36 mouse cellular contexts compared by ENCODE assay signal in genomic region chr12:104453002-104453401, GRCm38 (mm10). TPM values are rescaled to one million over a fixed set of nuclear protein-coding genes. Genes with fewer than 3 reads are reported as not detected.
DNase-seq lines count a peak whose midpoint lies in the region; ATAC-seq and TF ChIP-seq lines count a peak whose summit lies in the region.
"Had no signal": no experiment of that assay in that cellular context is flagged by ENCODE, and none has a peak within 500 bp of the region (broad histone marks: within the 10 kb centered on the region; RNA-seq: fewer than 3 reads in every experiment).

No protein-coding gene starts in this region.

- no peaks in the 10 kb centered on the region for H3K9me3 ChIP-seq in kidney, postnatal 0 days (replicated peaks; ENCODE audit: low read length)
- no peaks in the 10 kb centered on the region for H3K9me3 ChIP-seq in kidney, embryonic 15.5 days (replicated peaks)
- H3K9me3 ChIP-seq in ES-Bruce4 (replicated peaks; ENCODE audit: control insufficient read depth, insufficient read depth, low read length, poor library complexity, severe bottlenecking) (no peaks in the 10 kb centered on the region; the same call in 1 of the 2 replicates), ES-E14 (ENCODE audit: control insufficient read depth, insufficient read depth, low read depth, low read length) (no peaks in the 10 kb centered on the region)
- H3K9me3 ChIP-seq: embryonic facial prominence, embryonic 13.5 days; neural tube, embryonic 12.5 days had no signal

- no peaks in the 10 kb centered on the region for H3K27me3 ChIP-seq in kidney, postnatal 0 days (ENCODE audit: insufficient read depth, low read length)
- 0 out of 2 replicates have a peak, but pooled peaks cover 5% of the 10 kb centered on the region for H3K27me3 ChIP-seq in kidney, embryonic 15.5 days
- no peaks in the 10 kb centered on the region for H3K27me3 ChIP-seq in ES-Bruce4 (ENCODE audit: control insufficient read depth, insufficient read depth, low read length, poor library complexity, severe bottlenecking)
- H3K27me3 ChIP-seq: neural tube, embryonic 12.5 days had no signal

- no peak for DNase-seq in kidney, postnatal 0 days (ENCODE audit: low spot score)
- peak; percentile 71 for DNase-seq in ES-E14 (ENCODE audit: low read depth, low spot score)
- no peak for DNase-seq in spleen, postnatal 14 days (ENCODE audit: low spot score in 2 of 2)
- DNase-seq: adrenal gland, adult 8-10 months; B cell, adult 2 months; cerebellum, adult 11-12 months; cerebellum, adult 9-11 months; gastrocnemius, postnatal 10 days; kidney, adult 8-10 months; kidney, postnatal 14 days; lung, adult 2 months; lung, postnatal 14 days; right cerebral cortex, postnatal 4 days; thymus, postnatal 4 days had no signal

- peak; percentile 11; the same call in 1 of the 2 replicates for TF ChIP-seq EP300 in ES-Bruce4 (IDR thresholded peaks at IDR 0.05; ENCODE audit: insufficient read depth, low read depth, low read length)

- H3K9ac ChIP-seq in kidney, postnatal 0 days (ENCODE audit: low read depth, low read length) = no peak overlapping the region
- H3K9ac ChIP-seq in kidney, embryonic 15.5 days = no peak overlapping the region
- H3K9ac ChIP-seq in ES-Bruce4 (ENCODE audit: low read depth, poor library complexity, severe bottlenecking) = no peak overlapping the region
- no peak overlapping the region for H3K9ac ChIP-seq in ES-E14 (ENCODE audit: insufficient read depth, low read depth, low read length, poor library complexity, severe bottlenecking)
- H3K9ac ChIP-seq: embryonic facial prominence, embryonic 13.5 days; hindbrain, embryonic 14.5 days; liver, embryonic 14.5 days; neural tube, embryonic 12.5 days had no signal

- H3K4me3 ChIP-seq in kidney, postnatal 0 days (replicated peaks; ENCODE audit: low read depth, low read length) = no peak overlapping the region
- no peak overlapping the region for H3K4me3 ChIP-seq in kidney, embryonic 15.5 days (replicated peaks)
- H3K4me3 ChIP-seq in ES-Bruce4 (ENCODE audit: low read depth, low read length) (no peak overlapping the region), ES-E14 (ENCODE audit: insufficient read depth in 1 of 2, low read depth in 1 of 2, low read length in 2 of 2, poor library complexity in 1 of 2, severe bottlenecking in 1 of 2) (no peak overlapping the region)
- H3K4me3 ChIP-seq in cortical plate, adult 2 months (ENCODE audit: insufficient read depth, low read length) = no peak overlapping the region
- H3K4me3 ChIP-seq: embryonic facial prominence, embryonic 13.5 days; erythroblast, embryonic 14.5 days; left cerebral cortex, adult 2 months; myocyte; neural tube, embryonic 12.5 days had no signal

- no peak overlapping the region for H3K27ac ChIP-seq in kidney, postnatal 0 days
- H3K27ac ChIP-seq in kidney, embryonic 15.5 days = no peak overlapping the region
- H3K27ac ChIP-seq in ES-Bruce4 (ENCODE audit: insufficient read depth, low read length) (no peak overlapping the region), ES-E14 (ENCODE audit: insufficient read depth, low read depth, low read length, poor library complexity, severe bottlenecking) (no peak overlapping the region)
- H3K27ac ChIP-seq in cortical plate, adult 2 months (ENCODE audit: insufficient read depth, low read length) = no peak overlapping the region
- H3K27ac ChIP-seq: embryonic facial prominence, embryonic 13.5 days; hindbrain, embryonic 14.5 days; left cerebral cortex, adult 2 months; liver, embryonic 14.5 days; neural tube, embryonic 12.5 days had no signal

- in situ Hi-C loops in ES-E14 (cut with MboI; ENCODE audit: low sequenced_read_pairs in 2 of 2, unreplicated experiment in 2 of 2) = no loop called here

- no peaks in the 10 kb centered on the region for H3K36me3 ChIP-seq in kidney, postnatal 0 days (ENCODE audit: insufficient read depth, low read length)
- H3K36me3 ChIP-seq in kidney, embryonic 15.5 days = no peaks in the 10 kb centered on the region
- H3K36me3 ChIP-seq in ES-Bruce4 (ENCODE audit: control insufficient read depth, insufficient read depth, low read length, poor library complexity, severe bottlenecking) (no peaks in the 10 kb centered on the region), ES-E14 (ENCODE audit: control insufficient read depth, insufficient read depth, low read length, poor library complexity, severe bottlenecking) (no peaks in the 10 kb centered on the region)
- H3K36me3 ChIP-seq: embryonic facial prominence, embryonic 13.5 days; neural tube, embryonic 12.5 days had no signal

- no peak for ATAC-seq in kidney, postnatal 0 days (replicated peaks; ENCODE audit: low FRiP score, low read depth)
- no peak for ATAC-seq in kidney, embryonic 15.5 days (replicated peaks; ENCODE audit: low FRiP score)
- no peak for ATAC-seq in megakaryocyte, adult 5-6 weeks (ENCODE audit: poor library complexity, severe bottlenecking)
- ATAC-seq: forebrain, embryonic 16.5 days had no signal

- no peak overlapping the region for H3K4me2 ChIP-seq in kidney, postnatal 0 days (ENCODE audit: low read length)
- H3K4me2 ChIP-seq in kidney, embryonic 15.5 days = no peak overlapping the region
- H3K4me2 ChIP-seq: embryonic facial prominence, embryonic 13.5 days; heart, embryonic 11.5 days; hindbrain, embryonic 14.5 days; midbrain, embryonic 11.5 days; neural tube, embryonic 12.5 days had no signal

- WGBS in kidney, postnatal 0 days = 78% methylated on average over 1 of the region's 1 CpGs
- WGBS in kidney, embryonic 15.5 days = 65% methylated on average over 1 of the region's 1 CpGs

- no peak for TF ChIP-seq POLR2A in ES-Bruce4 (IDR thresholded peaks at IDR 0.05; ENCODE audit: insufficient read depth, low read length)
- TF ChIP-seq POLR2A in cortical plate, adult 2 months (IDR thresholded peaks at IDR 0.05; ENCODE audit: extremely low read depth, insufficient read depth, low read length) = no peak

- H3K4me1 ChIP-seq in kidney, postnatal 0 days (replicated peaks; ENCODE audit: insufficient read depth, low read length) = no peaks in the 10 kb centered on the region
- H3K4me1 ChIP-seq in kidney, embryonic 15.5 days = 0 out of 2 replicates have a peak, but pooled peaks cover 4% of the 10 kb centered on the region
- peaks cover 2% of the 10 kb centered on the region for H3K4me1 ChIP-seq in ES-Bruce4 (ENCODE audit: control insufficient read depth, insufficient read depth, low read length)
- peaks cover 3 to 10% of the 10 kb centered on the region in 2 experiments; a peak in 3 of 4 replicates for H3K4me1 ChIP-seq in ES-E14 (ENCODE audit: control insufficient read depth in 2 of 2, insufficient read depth in 2 of 2, low read length in 2 of 2, poor library complexity in 1 of 2)
- H3K4me1 ChIP-seq in cortical plate, adult 2 months (ENCODE audit: control insufficient read depth, insufficient read depth, low read length) = no peaks in the 10 kb centered on the region
- H3K4me1 ChIP-seq: neural tube, embryonic 12.5 days had no signal

- TF ChIP-seq CTCF in kidney, postnatal 0 days (IDR thresholded peaks at IDR 0.05; ENCODE audit: low read depth) = peak; percentile 32; the same call in 1 of the 2 replicates
- peak; percentile 48 for TF ChIP-seq CTCF in ES-Bruce4 (IDR thresholded peaks at IDR 0.05; ENCODE audit: low read depth, low read length)
- 0 out of 2 replicates have a peak, but pooled peaks have one; percentile 1 for TF ChIP-seq CTCF in cortical plate, adult 2 months (IDR thresholded peaks at IDR 0.05; ENCODE audit: extremely low read depth, insufficient read depth, low read length)

TF ChIP-seq in ES-E14, 5 proteins besides CTCF, POLR2A, EP300 and RAD21:
- TF ChIP-seq MAFK (IDR thresholded peaks at IDR 0.05; ENCODE audit: insufficient read depth, low read depth, low read length) (0 out of 2 replicates have a peak, but pooled peaks have one; percentile 23), ZNF384 (IDR thresholded peaks at IDR 0.05; ENCODE audit: low read depth, low read length) (no peak), CHD2 (IDR thresholded peaks at IDR 0.05; ENCODE audit: low read depth, low read length) (no peak), HCFC1 (IDR thresholded peaks at IDR 0.05; ENCODE audit: borderline replicate concordance, insufficient read depth, low read length) (no peak), ZC3H11A (IDR thresholded peaks at IDR 0.05; ENCODE audit: borderline replicate concordance, low read depth, low read length) (no peak)

RNA-seq across cellular contexts. Expression of gene Gsc, which starts 20.1 kb away (rescaled TPM):
- polyA plus RNA-seq in kidney, postnatal 0 days (2015; fragmentation: Nextera tagmentation; extraction: Ambion mirVana) = not detected in 2 replicates
- polyA plus RNA-seq in kidney, embryonic 15.5 days (2015; fragmentation: Nextera tagmentation; extraction: Ambion mirVana) = 0.17 TPM in 1 of 2 replicates, not detected in the other
- polyA plus RNA-seq in ES-Bruce4 (2011; ENCODE audit: insufficient read depth, insufficient read length, low read depth, missing spikeins) = 0.63 TPM in 1 of 2 replicates, not detected in the other
- total RNA-seq in ES-E14 (2012; rRNA removed) = 0.48 and 0.54 TPM in 2 replicates
- polyA plus RNA-seq in cortical plate, adult 2 months (2012; rRNA removed) = not detected in 2 replicates
- not detected in 2 replicates for total RNA-seq in megakaryocyte, adult 5-6 weeks (2015)
- total RNA-seq in megakaryocyte, adult 5-6 weeks (2017) = not detected in 2 replicates
- total RNA-seq: granulocyte monocyte progenitor cell, adult 5-6 weeks; hematopoietic stem cell, adult 5-6 weeks; layer of hippocampus, postnatal 14 days; left cerebral cortex, adult 2 months; left cerebral cortex, postnatal 25 days; megakaryocyte progenitor cell, adult 5-6 weeks; midbrain, postnatal 0 days had no signal
- polyA plus RNA-seq: erythroblast, embryonic 14.5 days; forebrain, embryonic 16.5 days; hindbrain, embryonic 14.5 days; myocyte had no signal

RNA-seq across cellular contexts. Expression of gene Serpina3n, which starts 46.5 kb away (rescaled TPM):
- polyA plus RNA-seq in kidney, postnatal 0 days (2015; fragmentation: Nextera tagmentation; extraction: Ambion mirVana) = 0.17 and 0.20 TPM in 2 replicates
- polyA plus RNA-seq in kidney, embryonic 15.5 days (2015; fragmentation: Nextera tagmentation; extraction: Ambion mirVana) = 0.08 TPM in 1 of 2 replicates, not detected in the other
- 0.94 and 0.99 TPM in 2 replicates for polyA plus RNA-seq in ES-Bruce4 (2011; ENCODE audit: insufficient read depth, insufficient read length, low read depth, missing spikeins)
- 0.16 and 0.58 TPM in 2 replicates for total RNA-seq in ES-E14 (2012; rRNA removed)
- 9.7 and 19.6 TPM in 2 replicates for polyA plus RNA-seq in cortical plate, adult 2 months (2012; rRNA removed)
- total RNA-seq in megakaryocyte, adult 5-6 weeks (2015) = 0.23 and 0.31 TPM in 2 replicates
- total RNA-seq in megakaryocyte, adult 5-6 weeks (2017) = not detected in 2 replicates
- total RNA-seq: granulocyte monocyte progenitor cell, adult 5-6 weeks; hematopoietic stem cell, adult 5-6 weeks; megakaryocyte progenitor cell, adult 5-6 weeks had no signal
- polyA plus RNA-seq: embryonic facial prominence, embryonic 13.5 days; erythroblast, embryonic 14.5 days; forebrain, embryonic 11.5 days; forebrain, embryonic 16.5 days; heart, embryonic 11.5 days; intestine, embryonic 14.5 days; midbrain, embryonic 11.5 days had no signal
